In the genomic region with DNA sequence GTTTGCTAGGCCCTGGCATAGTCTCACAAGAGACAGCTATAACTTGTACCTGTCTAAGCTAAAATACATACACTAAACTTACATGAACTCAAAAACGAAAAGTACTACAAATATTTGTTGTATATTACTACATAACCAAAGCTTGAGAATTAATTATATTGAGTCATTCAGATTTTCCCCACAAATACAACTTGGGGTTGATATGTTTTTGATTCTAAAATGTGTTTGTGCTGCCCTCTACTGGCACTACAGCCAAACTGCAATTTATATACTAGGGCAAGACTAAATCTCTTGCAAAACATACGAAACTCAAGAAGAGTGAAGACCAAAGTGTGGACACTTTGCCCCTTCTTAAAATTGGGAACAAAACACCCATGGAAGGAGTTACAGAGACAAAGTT, we compare ENCODE assay signal across 8 mouse cellular contexts. TPM values are rescaled to one million over a fixed set of nuclear protein-coding genes. Genes with fewer than 3 reads are reported as not detected.
DNase-seq lines count a peak whose midpoint lies in the region; ATAC-seq lines count a peak whose summit lies in the region.
"Not testable (repeated sequence)": the region's sequence is repeated elsewhere in the genome, so short reads cannot be mapped to it uniquely, and the experiment has no call there.

No protein-coding gene starts in this region.

- not testable (repeated sequence) for H3K4me2 ChIP-seq in forebrain, embryonic 16.5 days (ENCODE audit: low read length)

- H3K9me3 ChIP-seq in forebrain, embryonic 16.5 days (ENCODE audit: control insufficient read depth, low read length): not testable (repeated sequence)

- H3K4me1 ChIP-seq in forebrain, embryonic 16.5 days (replicated peaks; ENCODE audit: control insufficient read depth, insufficient read depth, low read length): not testable (repeated sequence)

- WGBS in forebrain, embryonic 16.5 days: 24% methylated on average over 2 of the region's 2 CpGs

- H3K4me3 ChIP-seq in forebrain, embryonic 16.5 days (replicated peaks; ENCODE audit: low read length): not testable (repeated sequence)

- not testable (repeated sequence) for H3K9ac ChIP-seq in forebrain, embryonic 16.5 days (replicated peaks; ENCODE audit: low read depth, low read length)

- DNase-seq in 3134 (ENCODE audit: extremely low read depth, insufficient read length, low spot score): peak; percentile 16
- DNase-seq in ZHBTc4 (ENCODE audit: low read depth, low spot score): peak; percentile 63
- DNase-seq in cerebellum, adult 9-11 months: peak; percentile 11
- DNase-seq in hindlimb bud, embryonic 11.5 days (ENCODE audit: extremely low spot score, low read depth, low spot score): peak; percentile 35
- DNase-seq in left cerebral cortex, adult 18-20 months (ENCODE audit: low spot score in 2 of 2): peak; percentile 32 to 49
- peak; percentile 16 for DNase-seq in right cerebral cortex, adult 18-20 months

- ATAC-seq in forebrain, embryonic 16.5 days: 0 out of 2 replicates have a peak, but pooled peaks have one; percentile 31
- peak; percentile 72 for ATAC-seq in megakaryocyte progenitor cell, adult 5-6 weeks (replicated peaks; ENCODE audit: poor library complexity)

- H3K27me3 ChIP-seq in forebrain, embryonic 16.5 days (replicated peaks; ENCODE audit: control insufficient read depth, insufficient read depth, low read length): not testable (repeated sequence)

- not testable (repeated sequence) for H3K27ac ChIP-seq in forebrain, embryonic 16.5 days (ENCODE audit: low read length)

- not testable (repeated sequence) for H3K36me3 ChIP-seq in forebrain, embryonic 16.5 days (ENCODE audit: control insufficient read depth, insufficient read depth)

RNA-seq across cellular contexts. Expression of a gene that starts 19.4 kb away (rescaled TPM):
- 28.6 and 34.6 TPM in 2 replicates for polyA plus RNA-seq in forebrain, embryonic 16.5 days (2015; fragmentation: Nextera tagmentation; extraction: Ambion mirVana)
- total RNA-seq in left cerebral cortex, adult 18-20 months (2021): 10 to 100 TPM; 14.6 to 15.1 TPM
- total RNA-seq in megakaryocyte progenitor cell, adult 5-6 weeks (2015): 26.5 and 27.1 TPM in 2 replicates
- 27.4 and 30.1 TPM in 2 replicates for total RNA-seq in megakaryocyte progenitor cell, adult 5-6 weeks (2017)

Comparison
In these comparisons a context has a peak if more than half of its experiments do, and no peak if none do; other contexts are left out.
1. DNase-seq: peak in every context shown above with its lines; median percentile 63 in ZHBTc4; 40 in left cerebral cortex, adult 18-20 months; 35 in hindlimb bud, embryonic 11.5 days; 16 in 3134; 16 in right cerebral cortex, adult 18-20 months; 11 in cerebellum, adult 9-11 months.